Mouse (Mus musculus) hindbrain, embryonic 14.5 days (tissue): ENCODE measurements around the gene Ndufs8. TPM values are rescaled to one million over a fixed set of nuclear protein-coding genes. Genes with fewer than 3 reads are reported as not detected.

Source experiments
- ATAC-seq: fragments of 200-750 bp; cut with Nextera tagmentation; 2 replicates; pipeline ENCODE4 v1.8.0; 2017; ENCODE audit warnings: moderate number of reproducible peaks, mild to moderate bottlenecking, moderate TSS enrichment, moderate library complexity; ENCODE audit not compliant: low FRiP score
- DNase-seq: peaks from one replicate; pipeline ENCODE4 v3.0.0-alpha.2; 2015; ENCODE audit warnings: low spot score
- H3K27ac ChIP-seq: fragments of 300-500 bp; sonication (generic); 2 replicates; pipeline ENCODE4 v1.5.1; 2014; ENCODE audit warnings: mild to moderate bottlenecking, moderate library complexity
- H3K27me3 ChIP-seq: fragments of 300-500 bp; sonication (generic); 2 replicates; pipeline ENCODE4 v1.6.1; 2014; ENCODE audit warnings: mild to moderate bottlenecking, low read length, mixed read lengths; ENCODE audit not compliant: control insufficient read depth, insufficient read depth
- H3K36me3 ChIP-seq: fragments of 300-500 bp; sonication (generic); replicated peaks from 2 replicates; pipeline ENCODE4 v1.6.1; 2014; ENCODE audit not compliant: control insufficient read depth, insufficient read depth
- H3K4me1 ChIP-seq: fragments of 300-500 bp; sonication (generic); replicated peaks from 2 replicates; pipeline ENCODE4 v1.6.1; 2014; ENCODE audit warnings: antibody characterized with exemption, low read length, mixed read lengths; ENCODE audit not compliant: control insufficient read depth, insufficient read depth
- H3K4me2 ChIP-seq: fragments of 300-500 bp; sonication (generic); replicated peaks from 2 replicates; pipeline ENCODE4 v1.6.1; 2014; ENCODE audit warnings: mild to moderate bottlenecking, moderate library complexity
- H3K4me3 ChIP-seq: fragments of 300-500 bp; sonication (generic); replicated peaks from 2 replicates; pipeline ENCODE4 v1.5.1; 2014; ENCODE audit warnings: mild to moderate bottlenecking, low read length
- H3K9ac ChIP-seq: fragments of 300-500 bp; sonication (generic); 2 replicates; pipeline ENCODE4 v1.6.1; 2014
- H3K9me3 ChIP-seq: fragments of 300-500 bp; sonication (generic); 2 replicates; pipeline ENCODE4 v1.6.1; 2016; ENCODE audit warnings: low read length; ENCODE audit not compliant: control insufficient read depth
- WGBS: fragments of 180-500 bp; shearing (Covaris S2); extraction: QIAGEN DNeasy Blood & Tissue Kit; methylation state at CpG from one replicate; pipeline ENCODE4 v1.1.7; 2014; 5-methylcytosine and 5-hydroxymethylcytosine counted together
- polyA plus RNA-seq: library from polyadenylated mRNA; unstranded; fragments of >200 nt; fragmentation: Nextera tagmentation; extraction: Ambion mirVana; gene quantifications from 2 replicates; pipeline ENCODE4 v1.2.1, GENCODE M21; 2014

Gene Ndufs8
- polyA plus RNA-seq, 1 experiment from 2014 or later: 332 TPM

DNA sequence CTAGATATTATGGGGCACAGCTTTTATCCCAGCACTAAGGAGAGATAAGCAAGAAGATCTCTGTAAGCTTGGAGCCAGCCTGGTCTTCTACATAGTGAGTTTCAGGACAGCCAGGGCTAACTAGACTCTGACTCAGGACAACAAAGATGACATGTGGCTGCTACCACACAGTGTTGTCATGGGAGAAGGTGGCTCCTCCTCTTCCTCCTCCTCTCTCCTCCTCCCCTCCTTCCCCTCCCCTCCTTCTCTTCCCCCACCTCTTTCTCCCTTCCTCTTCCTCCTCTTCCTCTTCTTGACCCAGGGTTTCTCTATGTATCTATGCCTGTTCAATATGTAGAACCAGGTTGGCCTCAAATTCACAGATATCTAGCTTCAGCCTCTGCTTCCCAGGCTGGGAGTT is 38.9 kb upstream of the Ndufs8 start:
- no peak for DNase-seq
- Histone ChIP-seq H3K4me2 (no peak overlapping the region), H3K9me3 (no peaks in the 10 kb centered on the region), H3K27ac (no peak overlapping the region), H3K9ac (no peak overlapping the region), H3K27me3 (no peaks in the 10 kb centered on the region), H3K4me3 (no peak overlapping the region), H3K4me1 (no peaks in the 10 kb centered on the region), H3K36me3 (no peaks in the 10 kb centered on the region)
- no peak for ATAC-seq

DNA sequence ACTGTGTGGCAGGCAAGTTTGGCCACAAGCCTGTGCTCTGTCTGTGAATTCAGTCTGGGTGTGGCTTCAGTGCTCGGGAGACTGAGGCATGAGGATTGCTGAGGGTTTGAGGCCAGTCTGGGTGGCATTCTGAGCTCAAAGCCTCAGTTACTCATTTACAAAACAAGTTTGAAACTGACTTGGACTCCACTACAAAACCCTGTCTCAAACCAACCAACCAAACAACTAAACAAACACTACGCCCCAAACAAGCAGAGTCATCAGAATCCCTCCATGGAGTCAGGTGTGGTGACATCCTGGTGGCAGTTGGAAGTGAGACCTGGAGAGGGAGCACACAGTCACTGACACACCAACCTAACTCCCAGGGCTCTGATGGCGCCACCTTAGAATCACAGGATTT is 37.8 kb upstream of the Ndufs8 start:
- H3K4me1 ChIP-seq: no peaks in the 10 kb centered on the region
- no peak overlapping the region for H3K9ac ChIP-seq
- WGBS: 81% methylated on average over 3 of the region's 3 CpGs
- H3K9me3 ChIP-seq: no peaks in the 10 kb centered on the region
- no peaks in the 10 kb centered on the region for H3K27me3 ChIP-seq
- no peak overlapping the region for H3K27ac ChIP-seq
- ATAC-seq (no peak), DNase-seq (no peak)
- no peaks in the 10 kb centered on the region for H3K36me3 ChIP-seq
- H3K4me3 ChIP-seq: no peak overlapping the region
- no peak overlapping the region for H3K4me2 ChIP-seq

DNA sequence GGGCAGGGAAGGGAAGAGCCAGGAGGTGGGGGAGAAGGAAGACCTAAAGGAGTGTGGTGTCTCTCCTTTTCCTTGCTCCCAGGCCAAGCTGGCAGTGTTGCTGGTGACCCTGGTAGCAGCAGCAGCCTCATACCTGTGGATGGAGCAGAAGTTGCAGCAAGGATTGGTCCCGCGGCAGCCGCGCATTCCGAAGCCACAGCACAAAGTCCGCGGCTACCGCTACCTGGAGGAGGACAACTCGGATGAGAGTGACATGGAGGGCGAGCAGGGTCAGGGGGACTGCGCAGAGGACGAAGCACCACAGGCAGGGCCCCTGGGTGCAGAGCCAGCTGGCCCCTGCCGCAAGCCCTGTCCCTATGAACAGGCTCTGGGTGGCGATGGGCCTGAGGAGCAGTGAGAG is 36.0 kb upstream of the Ndufs8 start:
- 68% methylated on average over 14 of the region's 14 CpGs for WGBS
- H3K4me3 ChIP-seq: no peak overlapping the region
- H3K27me3 ChIP-seq: 0 out of 2 replicates have a peak, but pooled peaks cover 4% of the 10 kb centered on the region
- no peak for ATAC-seq
- no peaks in the 10 kb centered on the region for H3K9me3 ChIP-seq
- no peak for DNase-seq
- H3K4me1 ChIP-seq: no peaks in the 10 kb centered on the region
- no peak overlapping the region for H3K27ac ChIP-seq
- H3K4me2 ChIP-seq: no peak overlapping the region
- H3K9ac ChIP-seq: no peak overlapping the region
- no peaks in the 10 kb centered on the region for H3K36me3 ChIP-seq

DNA sequence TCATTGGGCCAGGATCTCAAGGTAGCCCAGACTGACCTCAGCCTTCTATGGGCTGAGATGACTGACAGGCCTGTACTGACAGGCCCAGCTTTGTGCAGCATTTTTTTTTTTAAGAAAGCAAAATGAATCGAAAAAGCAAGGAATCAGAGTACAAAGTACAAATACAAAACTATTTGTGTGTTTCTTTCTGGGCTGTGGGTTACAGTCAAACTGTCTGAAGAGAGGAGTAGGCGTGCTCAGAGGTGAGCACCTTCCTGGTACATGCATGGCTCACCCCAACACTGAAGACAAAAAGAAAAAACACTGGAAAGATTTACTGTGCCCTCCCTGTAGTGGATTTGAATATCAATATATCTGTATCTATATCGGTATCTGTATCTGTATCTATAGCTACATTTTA is 35.2 kb upstream of the Ndufs8 start:
- no peak overlapping the region for H3K27ac ChIP-seq
- no peak overlapping the region for H3K9ac ChIP-seq
- no peaks in the 10 kb centered on the region for H3K9me3 ChIP-seq
- WGBS: 83% methylated on average over 3 of the region's 3 CpGs
- H3K4me3 ChIP-seq: no peak overlapping the region
- no peak for ATAC-seq
- no peak overlapping the region for H3K4me2 ChIP-seq
- peaks cover 6% of the 10 kb centered on the region; the same call in 1 of the 2 replicates for H3K27me3 ChIP-seq
- no peak for DNase-seq
- no peaks in the 10 kb centered on the region for H3K4me1 ChIP-seq
- no peaks in the 10 kb centered on the region for H3K36me3 ChIP-seq

DNA sequence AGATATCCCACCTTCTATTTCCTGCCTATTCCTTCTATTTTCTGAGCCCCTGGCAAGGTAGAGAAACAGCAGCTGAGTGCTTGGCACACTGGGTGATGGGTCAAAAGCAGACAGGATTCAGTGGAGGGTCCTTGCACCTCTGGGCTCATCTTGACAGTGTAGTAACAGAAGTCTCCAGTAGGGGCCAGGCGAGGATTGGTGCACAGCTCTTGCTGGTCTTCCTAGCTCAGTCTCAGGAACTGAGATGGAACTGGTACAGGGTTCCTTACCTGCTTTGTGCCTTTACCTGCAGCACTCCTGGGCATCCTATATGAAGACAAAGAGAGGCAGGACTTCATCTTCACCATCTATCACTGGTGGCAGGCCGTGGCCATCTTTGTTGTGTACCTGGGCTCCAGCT is 34.1 kb upstream of the Ndufs8 start:
- no peaks in the 10 kb centered on the region for H3K4me1 ChIP-seq
- WGBS: 18% methylated on average over 2 of the region's 2 CpGs
- H3K9me3 ChIP-seq: no peaks in the 10 kb centered on the region
- H3K4me2 ChIP-seq: no peak overlapping the region
- no peaks in the 10 kb centered on the region for H3K36me3 ChIP-seq
- ATAC-seq (peak; percentile 62; the same call in 1 of the 2 replicates), DNase-seq (peak; percentile 81)
- no peak overlapping the region for H3K27ac ChIP-seq
- H3K9ac ChIP-seq: no peak overlapping the region
- H3K27me3 ChIP-seq: peaks cover 6% of the 10 kb centered on the region; the same call in 1 of the 2 replicates
- H3K4me3 ChIP-seq: no peak overlapping the region

DNA sequence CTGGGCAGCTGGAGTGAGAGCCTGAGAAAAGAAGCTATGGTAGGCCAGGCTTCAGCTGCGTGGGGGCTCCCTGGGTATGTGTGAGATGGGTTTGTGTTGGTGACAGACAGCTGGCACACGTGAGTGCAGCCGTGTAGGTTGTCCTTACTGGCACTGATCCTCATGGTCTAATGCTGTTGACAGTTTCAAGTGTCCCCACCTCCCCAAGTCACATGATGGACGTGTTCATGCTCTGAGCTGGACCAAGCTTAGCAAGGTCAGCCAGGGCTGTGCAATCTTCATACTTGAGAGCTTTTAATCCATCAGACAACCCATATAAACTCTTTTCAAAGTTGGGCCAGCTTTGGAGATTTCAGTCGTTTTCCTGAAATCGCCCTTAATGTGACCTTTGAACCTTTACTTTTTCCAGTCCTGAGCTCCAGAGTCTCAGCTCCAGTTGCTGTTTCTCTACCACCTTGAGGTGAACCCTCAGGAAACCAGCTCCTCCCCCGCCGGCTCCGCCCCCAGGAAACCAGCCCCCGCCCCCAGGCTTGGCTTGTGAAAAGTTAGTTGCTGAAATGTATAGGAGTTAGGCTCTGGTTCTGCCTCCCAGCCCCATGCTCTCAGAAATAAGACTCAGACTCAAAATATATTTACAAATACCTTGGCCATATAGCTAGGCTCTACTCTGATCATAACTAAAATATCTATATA is 33.4 kb upstream of the Ndufs8 start:
- WGBS: 33% methylated on average over 10 of the region's 10 CpGs
- ATAC-seq (no peak), DNase-seq (no peak)
- Histone ChIP-seq H3K4me2 (no peak overlapping the region), H3K9me3 (no peaks in the 10 kb centered on the region), H3K27me3 (peaks cover 6% of the 10 kb centered on the region; the same call in 1 of the 2 replicates), H3K27ac (no peak overlapping the region), H3K36me3 (no peaks in the 10 kb centered on the region), H3K4me1 (no peaks in the 10 kb centered on the region), H3K9ac (no peak overlapping the region), H3K4me3 (no peak overlapping the region)

DNA sequence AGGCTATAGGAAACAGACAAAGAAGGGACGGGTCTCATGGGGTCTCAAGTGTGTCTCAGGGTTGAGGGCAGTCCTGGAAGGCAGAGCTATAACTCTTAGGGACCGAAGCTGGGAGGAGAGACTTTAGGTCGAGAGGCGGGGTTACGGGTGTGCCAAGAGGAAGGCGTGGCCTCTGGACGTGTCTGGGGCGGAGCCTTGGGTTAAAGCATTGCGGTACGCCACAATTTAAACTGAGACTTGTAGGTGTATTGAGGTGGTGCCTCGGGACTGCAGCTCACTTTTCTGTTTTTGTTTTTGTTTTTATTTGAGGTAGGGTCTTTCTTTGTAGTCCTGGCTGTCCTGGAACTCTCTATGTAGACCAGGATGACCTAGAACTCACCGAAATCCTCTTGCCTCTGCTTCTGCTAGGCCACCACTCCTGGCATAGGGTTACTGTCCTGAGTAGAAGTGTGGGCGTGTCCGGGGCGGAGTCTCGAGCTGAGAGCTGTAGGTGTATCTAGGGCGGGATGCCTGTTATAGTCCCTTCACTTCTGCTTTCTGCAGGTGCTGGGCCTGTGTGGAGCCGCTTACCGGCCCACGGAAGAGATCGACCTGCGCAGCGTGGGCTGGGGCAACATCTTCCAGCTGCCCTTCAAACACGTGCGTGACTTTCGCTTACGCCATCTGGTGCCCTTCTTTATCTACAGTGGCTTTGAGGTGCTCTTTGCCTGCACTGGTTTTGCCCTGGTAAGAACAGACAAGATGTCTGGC is 30.6 kb upstream of the Ndufs8 start:
- Histone ChIP-seq H3K9me3 (no peaks in the 10 kb centered on the region), H3K4me1 (no peaks in the 10 kb centered on the region), H3K27me3 (peaks cover 6% of the 10 kb centered on the region; the same call in 1 of the 2 replicates), H3K27ac (no peak overlapping the region), H3K4me2 (0 out of 2 replicates have a peak overlapping the region, but pooled peaks have one; percentile 10), H3K9ac (no peak overlapping the region), H3K36me3 (no peaks in the 10 kb centered on the region), H3K4me3 (no peak overlapping the region)
- DNase-seq: no peak
- ATAC-seq: no peak
- 23% methylated on average over 27 of the region's 27 CpGs for WGBS

DNA sequence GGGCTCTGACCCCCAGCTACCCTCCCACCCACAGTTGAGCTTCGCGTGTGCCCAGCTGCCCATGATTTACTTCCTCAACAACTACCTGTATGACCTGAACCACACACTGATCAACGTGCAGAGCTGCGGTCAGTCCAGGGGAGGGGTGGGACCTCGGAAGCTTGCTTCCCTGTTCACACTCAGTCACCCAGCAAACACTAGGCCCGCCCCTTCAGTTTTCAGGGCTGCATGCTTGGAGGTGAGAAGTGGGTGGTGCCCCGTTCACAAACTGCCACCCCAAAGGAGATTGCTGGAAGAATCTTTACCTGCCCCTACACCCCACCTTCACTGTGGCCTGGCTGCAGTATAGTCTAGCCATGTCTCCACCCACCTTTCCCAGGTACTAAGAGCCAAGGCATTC is 29.7 kb upstream of the Ndufs8 start:
- Histone ChIP-seq H3K9me3 (no peaks in the 10 kb centered on the region), H3K4me3 (no peak overlapping the region), H3K27ac (no peak overlapping the region), H3K27me3 (peaks cover 6% of the 10 kb centered on the region; the same call in 1 of the 2 replicates), H3K9ac (no peak overlapping the region), H3K4me2 (no peak overlapping the region), H3K4me1 (no peaks in the 10 kb centered on the region), H3K36me3 (no peaks in the 10 kb centered on the region)
- DNase-seq (no peak), ATAC-seq (no peak)
- 85% methylated on average over 7 of the region's 7 CpGs for WGBS

DNA sequence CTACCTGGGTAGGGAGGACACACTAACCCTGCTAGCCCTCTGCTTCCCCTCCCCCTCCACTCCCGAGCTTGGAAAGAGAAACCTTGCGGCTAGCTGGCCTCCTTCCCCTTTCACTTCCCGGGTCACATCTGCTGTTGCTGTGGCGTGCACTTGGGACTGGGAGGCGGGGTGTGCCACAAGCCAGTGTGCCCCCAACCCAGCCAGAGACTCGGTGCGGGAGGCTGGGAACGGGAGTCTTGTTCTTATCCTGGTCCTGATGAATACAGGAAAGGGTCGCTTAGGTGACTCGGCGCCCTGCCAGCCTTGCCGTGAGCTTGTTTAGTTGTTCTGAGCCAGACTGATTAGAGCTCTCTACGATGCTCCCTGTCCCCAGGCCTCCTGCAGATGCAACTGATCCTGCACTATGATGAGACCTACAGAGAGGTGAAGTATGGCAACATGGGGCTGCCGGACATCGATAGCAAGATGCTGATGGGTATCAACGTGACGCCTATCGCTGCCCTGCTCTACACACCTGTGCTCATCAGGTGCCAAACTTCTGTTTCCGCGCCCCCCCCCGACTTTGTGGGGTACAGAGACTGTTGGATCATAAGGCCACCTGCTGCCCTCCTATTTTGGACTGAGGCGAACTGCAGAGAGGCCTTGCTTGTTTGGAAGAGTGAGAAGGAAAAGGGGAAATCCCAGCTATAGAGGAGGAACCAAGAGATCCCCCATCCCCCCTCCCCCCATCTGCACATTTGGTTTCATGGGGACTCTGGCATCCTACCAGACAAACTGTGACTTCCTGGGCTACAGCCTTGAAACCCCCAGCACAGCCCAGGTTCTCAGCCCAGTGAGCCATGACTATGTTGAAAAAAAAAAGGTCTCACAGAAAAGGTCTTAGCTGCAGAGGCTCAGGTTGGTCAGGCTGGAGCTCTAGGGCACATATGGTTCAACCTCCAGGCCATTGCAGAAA is 23.6 kb upstream of the Ndufs8 start:
- Histone ChIP-seq H3K36me3 (no peaks in the 10 kb centered on the region), H3K27me3 (peaks cover 17% of the 10 kb centered on the region), H3K9ac (peak overlapping the region; percentile 46), H3K9me3 (no peaks in the 10 kb centered on the region), H3K4me3 (peak overlapping the region; percentile 34), H3K4me2 (peak overlapping the region; percentile 68), H3K4me1 (peaks cover 8% of the 10 kb centered on the region), H3K27ac (no peak overlapping the region)
- DNase-seq: peak; percentile 30
- no peak for ATAC-seq
- 8% methylated on average over 22 of the region's 22 CpGs for WGBS
